Mouse (Mus musculus): ENCODE data around the gene Nlgn1. TPM values are rescaled to one million over a fixed set of nuclear protein-coding genes. Genes with fewer than 3 reads are reported as not detected.
A peak's percentile ranks its signal among the peaks of the same experiment; 100 is the strongest.

Nlgn1 gene
- polyA plus RNA-seq, 1 experiment from 2014 or later: 13.4 TPM

DNA sequence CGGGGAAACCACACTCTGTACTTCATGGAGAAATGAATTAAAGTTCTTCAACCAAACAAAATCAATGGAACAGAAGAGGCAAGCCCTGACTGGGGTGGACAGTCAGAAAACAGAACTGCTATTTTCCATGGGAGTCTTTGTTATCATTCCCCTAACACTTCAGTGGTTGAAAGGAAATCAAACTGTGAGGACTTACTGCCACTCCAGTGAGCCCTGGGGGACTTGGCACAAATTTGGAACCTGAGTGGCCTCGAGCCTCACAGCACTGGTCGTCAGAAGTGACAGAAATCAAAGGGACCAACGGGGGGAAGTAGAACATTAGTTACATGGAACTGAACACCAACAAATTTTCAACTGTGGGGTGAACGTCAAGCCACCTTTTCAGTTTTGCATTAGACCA is 34.4 kb downstream of the Nlgn1 start:
- Histone ChIP-seq H3K9me3 (replicated peaks) (no peaks in the 10 kb centered on the region), H3K9ac (no peak overlapping the region), H3K4me3 (no peak overlapping the region), H3K4me1 (no peaks in the 10 kb centered on the region), H3K4me2 (no peak overlapping the region), H3K27me3 (no peaks in the 10 kb centered on the region), H3K36me3 (ENCODE audit: poor library complexity, severe bottlenecking) (no peaks in the 10 kb centered on the region), H3K27ac (no peak overlapping the region)
- no peak for ATAC-seq
- 39% methylated on average over 5 of the region's 5 CpGs for WGBS

DNA sequence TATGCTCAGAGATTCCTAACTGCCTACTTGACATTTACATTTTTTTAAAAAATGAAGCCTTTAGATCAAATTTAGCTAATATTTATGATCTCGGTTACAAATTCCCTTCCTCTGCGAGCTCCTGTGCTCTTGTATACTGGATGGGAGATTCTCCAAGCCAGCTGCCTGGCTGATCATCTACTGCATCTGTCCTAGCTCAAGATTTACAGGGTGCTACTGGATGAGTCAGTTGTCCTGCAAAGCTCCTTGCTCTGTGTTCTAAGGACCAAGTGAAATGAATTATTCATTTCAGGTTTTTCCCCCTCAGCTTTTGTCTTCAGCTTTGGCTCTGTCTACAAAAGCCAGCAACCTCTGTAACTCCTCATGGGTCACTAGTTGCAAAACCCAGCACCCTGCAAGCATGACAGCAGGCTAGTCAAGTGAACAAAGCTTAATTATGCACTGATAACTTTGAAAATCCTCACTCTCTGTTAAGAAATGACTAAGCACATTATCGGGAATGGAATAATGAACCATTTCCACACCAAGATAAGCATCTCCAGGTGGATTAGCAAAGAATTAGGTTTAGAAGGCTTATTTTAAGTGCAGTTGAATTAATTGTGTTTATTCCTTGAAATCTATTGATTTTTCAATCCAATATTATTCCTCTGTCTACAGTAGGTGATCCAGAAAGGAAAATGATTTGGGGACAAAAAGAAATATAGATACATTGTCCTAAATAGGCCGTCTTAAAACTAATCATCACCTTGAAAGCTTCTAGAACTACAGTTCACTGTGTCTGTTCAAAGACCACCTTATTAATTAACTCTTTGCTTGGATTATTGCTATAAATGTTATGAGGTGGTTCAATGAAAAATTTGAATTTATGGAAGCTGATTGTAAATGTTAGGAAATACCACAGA is 61.1 kb downstream of the Nlgn1 start:
- no peak overlapping the region for H3K4me3 ChIP-seq
- no peak overlapping the region for H3K27ac ChIP-seq
- no peaks in the 10 kb centered on the region for H3K27me3 ChIP-seq
- no peaks in the 10 kb centered on the region for H3K36me3 ChIP-seq (ENCODE audit: poor library complexity, severe bottlenecking)
- H3K4me2 ChIP-seq: no peak overlapping the region
- WGBS: 31% methylated on average over 4 of the region's 4 CpGs
- H3K9ac ChIP-seq: no peak overlapping the region
- H3K4me1 ChIP-seq: peaks cover 5% of the 10 kb centered on the region
- no peaks in the 10 kb centered on the region for H3K9me3 ChIP-seq (replicated peaks)
- ATAC-seq: peak; percentile 61; the same call in 1 of the 2 replicates

DNA sequence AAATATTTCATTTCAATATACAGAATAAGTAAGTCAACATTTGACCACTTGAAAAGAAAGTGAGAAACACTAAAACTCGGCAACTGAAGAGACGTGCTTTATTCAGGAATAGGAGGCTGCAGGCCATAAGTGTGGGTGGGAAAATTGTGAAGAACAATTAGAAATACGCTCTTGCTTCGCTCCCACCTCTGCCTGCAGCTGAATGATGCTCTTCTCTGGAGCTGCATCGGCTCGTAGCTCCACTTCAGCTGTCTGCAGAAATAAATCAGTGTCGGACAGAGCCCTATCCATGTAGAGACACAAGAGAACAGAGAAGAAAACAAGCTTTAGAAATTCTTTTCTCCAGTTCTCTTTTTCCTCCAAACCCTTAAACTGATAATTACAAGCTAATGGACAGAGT is 85.7 kb downstream of the Nlgn1 start:
- WGBS: 83% methylated on average over 7 of the region's 7 CpGs
- no peaks in the 10 kb centered on the region for H3K9me3 ChIP-seq (replicated peaks)
- H3K4me1 ChIP-seq: no peaks in the 10 kb centered on the region
- no peaks in the 10 kb centered on the region for H3K36me3 ChIP-seq (ENCODE audit: poor library complexity, severe bottlenecking)
- no peaks in the 10 kb centered on the region for H3K27me3 ChIP-seq
- no peak overlapping the region for H3K27ac ChIP-seq
- H3K9ac ChIP-seq: no peak overlapping the region
- no peak for ATAC-seq
- no peak overlapping the region for H3K4me2 ChIP-seq
- no peak overlapping the region for H3K4me3 ChIP-seq

DNA sequence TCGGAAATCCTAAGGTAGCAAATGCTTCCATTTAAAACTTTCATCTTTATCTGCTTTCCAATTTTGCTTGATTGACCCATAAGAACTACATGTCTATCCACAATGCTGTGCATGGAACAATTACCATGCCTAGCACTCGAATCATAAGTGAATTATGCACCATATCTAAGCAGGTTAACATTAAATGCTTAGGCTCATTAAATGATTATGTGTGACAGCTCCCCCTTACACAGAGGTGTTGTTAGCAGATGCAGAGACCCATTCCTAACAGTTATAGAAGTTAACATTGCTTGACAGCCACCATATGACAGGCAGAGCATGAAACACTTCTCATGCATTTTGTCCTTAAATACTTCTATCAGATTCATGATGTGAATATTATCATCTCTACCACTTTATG is 89.0 kb downstream of the Nlgn1 start:
- H3K4me3 ChIP-seq: no peak overlapping the region
- H3K27ac ChIP-seq: no peak overlapping the region
- no peaks in the 10 kb centered on the region for H3K4me1 ChIP-seq
- H3K27me3 ChIP-seq: no peaks in the 10 kb centered on the region
- 74% methylated on average over 2 of the region's 2 CpGs for WGBS
- H3K36me3 ChIP-seq (ENCODE audit: poor library complexity, severe bottlenecking): no peaks in the 10 kb centered on the region
- ATAC-seq: no peak
- no peaks in the 10 kb centered on the region for H3K9me3 ChIP-seq (replicated peaks)
- no peak overlapping the region for H3K9ac ChIP-seq
- no peak overlapping the region for H3K4me2 ChIP-seq

DNA sequence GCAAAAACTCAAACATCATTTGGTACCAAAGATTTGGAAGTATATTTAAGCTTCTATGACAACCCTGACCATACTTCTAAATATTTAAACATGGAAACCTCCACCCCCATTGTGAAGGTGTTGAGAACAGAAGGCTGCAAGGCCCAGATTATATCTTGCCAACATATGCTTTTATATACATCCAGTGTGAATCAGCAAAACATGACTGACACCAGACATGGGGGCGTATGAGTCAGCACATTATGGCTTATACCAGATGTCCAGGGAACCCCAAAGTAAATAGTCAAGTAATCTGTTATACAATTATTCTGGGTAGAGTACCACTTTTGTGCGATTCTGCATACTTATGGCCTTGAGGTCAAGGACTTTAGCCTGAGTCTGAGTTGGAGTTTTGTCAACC is 102.3 kb downstream of the Nlgn1 start:
- no peaks in the 10 kb centered on the region for H3K27me3 ChIP-seq
- no peak for ATAC-seq
- no peak overlapping the region for H3K4me2 ChIP-seq
- no peak overlapping the region for H3K4me3 ChIP-seq
- H3K9ac ChIP-seq: no peak overlapping the region
- H3K27ac ChIP-seq: no peak overlapping the region
- WGBS: 90% methylated on average over 2 of the region's 2 CpGs
- peaks cover 8% of the 10 kb centered on the region; the same call in 1 of the 2 replicates for H3K4me1 ChIP-seq
- H3K36me3 ChIP-seq (ENCODE audit: poor library complexity, severe bottlenecking): no peaks in the 10 kb centered on the region
- no peaks in the 10 kb centered on the region for H3K9me3 ChIP-seq (replicated peaks)

DNA sequence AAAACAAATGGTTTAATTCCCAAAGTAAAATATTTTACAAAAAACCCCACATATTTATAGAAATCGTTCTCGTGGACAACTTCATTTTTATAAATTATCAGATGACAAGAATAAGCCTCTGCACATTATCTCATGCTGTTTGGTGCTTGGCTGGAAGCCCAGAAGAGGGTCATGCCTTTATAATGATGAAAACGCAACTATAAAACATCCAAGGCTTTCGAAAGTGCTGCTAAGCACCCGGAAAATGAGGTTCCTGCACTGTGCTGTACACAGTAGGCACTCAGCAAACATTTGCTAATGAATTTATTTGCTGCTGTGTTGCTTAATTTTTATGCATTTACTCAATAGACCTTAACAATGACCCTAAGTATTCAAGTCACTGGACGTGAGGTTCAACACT is 103.4 kb downstream of the Nlgn1 start:
- Histone ChIP-seq H3K9me3 (replicated peaks) (no peaks in the 10 kb centered on the region), H3K4me1 (peaks cover 8% of the 10 kb centered on the region; the same call in 1 of the 2 replicates), H3K4me2 (no peak overlapping the region), H3K4me3 (no peak overlapping the region), H3K27me3 (no peaks in the 10 kb centered on the region), H3K36me3 (ENCODE audit: poor library complexity, severe bottlenecking) (no peaks in the 10 kb centered on the region), H3K9ac (no peak overlapping the region), H3K27ac (no peak overlapping the region)
- 50% methylated on average over 6 of the region's 6 CpGs for WGBS
- no peak for ATAC-seq

DNA sequence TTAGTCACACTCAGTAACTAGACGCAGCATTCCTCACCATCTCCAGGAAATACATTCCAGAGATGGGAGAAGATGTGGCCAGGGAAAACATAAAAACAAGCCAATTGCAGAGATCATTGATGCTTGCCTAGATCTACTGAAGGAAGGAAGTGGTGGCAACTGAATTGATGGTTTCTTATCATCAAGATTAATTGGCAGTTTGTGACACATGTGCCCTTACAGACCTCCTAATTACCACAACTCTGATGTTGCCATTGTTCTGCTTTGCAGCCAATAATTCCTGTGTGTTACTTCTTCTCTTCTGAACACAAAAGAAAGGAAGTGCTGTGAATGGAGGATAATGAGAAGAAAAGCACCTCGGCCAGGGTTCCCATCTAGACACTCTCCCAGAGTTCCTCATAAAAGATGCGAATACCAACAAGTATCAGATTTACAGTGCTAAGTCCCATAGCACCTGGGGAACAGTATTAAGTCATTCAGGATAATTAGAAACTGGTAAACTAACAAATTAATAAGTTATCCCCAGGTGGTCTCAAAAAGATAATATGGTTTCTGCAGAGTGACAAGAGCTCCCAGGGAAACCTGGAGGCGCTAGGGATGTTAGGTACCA is 104.0 kb downstream of the Nlgn1 start:
- no peak for ATAC-seq
- H3K4me2 ChIP-seq: no peak overlapping the region
- H3K27ac ChIP-seq: no peak overlapping the region
- H3K4me3 ChIP-seq: no peak overlapping the region
- WGBS: 37% methylated on average over 4 of the region's 4 CpGs
- H3K36me3 ChIP-seq (ENCODE audit: poor library complexity, severe bottlenecking): no peaks in the 10 kb centered on the region
- H3K9me3 ChIP-seq (replicated peaks): no peaks in the 10 kb centered on the region
- H3K4me1 ChIP-seq: peaks cover 8% of the 10 kb centered on the region; the same call in 1 of the 2 replicates
- no peaks in the 10 kb centered on the region for H3K27me3 ChIP-seq
- no peak overlapping the region for H3K9ac ChIP-seq

DNA sequence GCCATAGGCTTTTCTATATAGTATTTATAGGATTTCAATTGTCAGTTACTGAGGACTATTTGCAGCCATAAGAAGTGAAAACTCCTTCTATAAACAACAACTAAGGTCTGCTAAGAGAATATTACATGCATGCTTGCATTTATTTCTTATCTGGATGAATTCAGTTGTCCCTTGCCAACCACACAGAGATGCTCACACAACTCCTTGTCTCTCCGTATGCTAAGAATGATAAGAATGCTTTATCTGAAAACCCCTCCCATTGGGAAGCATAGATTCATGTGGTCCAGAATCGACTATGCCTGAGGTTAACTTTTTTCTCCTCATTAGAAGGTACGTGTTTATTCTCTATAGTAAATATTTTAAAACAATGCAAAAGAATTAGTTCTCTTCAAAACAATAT is 108.8 kb downstream of the Nlgn1 start:
- Histone ChIP-seq H3K27ac (no peak overlapping the region), H3K4me2 (no peak overlapping the region), H3K36me3 (ENCODE audit: poor library complexity, severe bottlenecking) (no peaks in the 10 kb centered on the region), H3K9ac (no peak overlapping the region), H3K4me3 (no peak overlapping the region), H3K4me1 (peaks cover 3% of the 10 kb centered on the region; the same call in 1 of the 2 replicates), H3K9me3 (replicated peaks) (no peaks in the 10 kb centered on the region), H3K27me3 (no peaks in the 10 kb centered on the region)
- no peak for ATAC-seq
- 90% methylated on average over 3 of the region's 3 CpGs for WGBS

DNA sequence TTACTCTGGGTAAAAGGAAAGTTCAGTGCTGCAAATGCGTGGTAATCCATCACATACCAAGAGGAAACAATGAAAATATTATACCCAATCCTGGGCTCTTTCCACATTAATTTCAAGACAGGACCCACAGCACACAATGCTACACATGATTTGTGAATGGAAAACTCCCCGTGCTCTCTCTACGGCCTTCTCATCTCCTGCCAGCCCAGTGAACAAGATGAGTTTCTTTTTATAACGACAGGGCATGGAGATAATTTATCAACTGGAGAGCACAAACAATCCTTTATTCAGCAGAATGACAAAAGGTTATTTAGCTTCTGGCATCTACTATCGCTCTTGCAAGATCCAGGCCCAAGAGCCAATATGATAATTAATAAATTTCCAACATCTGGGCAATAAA is 116.0 kb downstream of the Nlgn1 start:
- Histone ChIP-seq H3K36me3 (ENCODE audit: poor library complexity, severe bottlenecking) (no peaks in the 10 kb centered on the region), H3K4me2 (no peak overlapping the region), H3K9me3 (replicated peaks) (no peaks in the 10 kb centered on the region), H3K4me3 (no peak overlapping the region), H3K27ac (no peak overlapping the region), H3K9ac (no peak overlapping the region), H3K27me3 (no peaks in the 10 kb centered on the region), H3K4me1 (no peaks in the 10 kb centered on the region)
- 60% methylated on average over 5 of the region's 5 CpGs for WGBS
- no peak for ATAC-seq

DNA sequence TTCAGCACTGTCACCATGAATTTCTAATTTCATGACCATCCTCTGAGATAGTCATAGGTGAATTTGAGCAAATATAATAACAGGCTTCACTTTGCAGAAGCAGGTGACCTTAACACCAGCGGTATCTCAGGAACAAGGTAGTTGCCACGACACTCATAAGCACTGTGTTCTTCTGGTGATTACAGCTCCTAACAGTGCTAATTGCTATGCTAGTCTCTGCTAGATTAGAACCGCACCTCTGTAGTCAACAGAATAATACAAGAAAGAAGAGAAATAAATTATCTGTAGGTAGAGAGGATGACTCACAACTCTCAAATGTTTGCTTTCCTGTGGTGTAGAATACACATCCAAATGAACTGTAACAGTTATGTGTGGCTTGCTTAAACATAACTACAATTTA is 129.6 kb downstream of the Nlgn1 start:
- ATAC-seq: no peak

DNA sequence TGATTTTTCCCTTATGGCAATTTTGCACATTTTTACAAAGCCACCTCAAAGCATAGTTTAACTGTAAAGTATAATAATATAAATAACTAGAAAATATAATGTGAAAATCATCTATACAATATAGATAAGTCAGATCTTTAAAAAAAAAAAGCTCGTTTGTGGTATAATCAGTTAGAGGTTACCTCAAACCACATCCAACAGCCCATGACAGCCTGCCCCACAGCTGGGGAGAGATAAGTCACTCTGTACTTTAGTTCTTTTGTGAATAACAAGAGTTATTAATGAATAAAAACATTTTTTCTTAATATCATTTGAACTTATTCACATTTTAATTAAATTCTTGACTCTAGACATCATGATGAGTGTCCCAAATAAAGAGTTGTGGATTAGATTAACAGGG is 130.8 kb downstream of the Nlgn1 start:
- Histone ChIP-seq H3K27ac (no peak overlapping the region), H3K9me3 (replicated peaks) (no peaks in the 10 kb centered on the region), H3K4me2 (no peak overlapping the region), H3K36me3 (ENCODE audit: poor library complexity, severe bottlenecking) (no peaks in the 10 kb centered on the region), H3K27me3 (no peaks in the 10 kb centered on the region), H3K9ac (no peak overlapping the region), H3K4me1 (no peaks in the 10 kb centered on the region), H3K4me3 (no peak overlapping the region)
- WGBS: 52% methylated on average over 1 of the region's 1 CpGs
- no peak for ATAC-seq

More for the DNA sequence above, 129.6 kb downstream of the Nlgn1 start:
- Histone ChIP-seq H3K4me1 (no peaks in the 10 kb centered on the region), H3K27ac (no peak overlapping the region), H3K27me3 (no peaks in the 10 kb centered on the region), H3K36me3 (ENCODE audit: poor library complexity, severe bottlenecking) (no peaks in the 10 kb centered on the region), H3K4me2 (no peak overlapping the region), H3K9me3 (replicated peaks) (no peaks in the 10 kb centered on the region), H3K4me3 (no peak overlapping the region), H3K9ac (no peak overlapping the region)
- 89% methylated on average over 3 of the region's 3 CpGs for WGBS

DNA sequence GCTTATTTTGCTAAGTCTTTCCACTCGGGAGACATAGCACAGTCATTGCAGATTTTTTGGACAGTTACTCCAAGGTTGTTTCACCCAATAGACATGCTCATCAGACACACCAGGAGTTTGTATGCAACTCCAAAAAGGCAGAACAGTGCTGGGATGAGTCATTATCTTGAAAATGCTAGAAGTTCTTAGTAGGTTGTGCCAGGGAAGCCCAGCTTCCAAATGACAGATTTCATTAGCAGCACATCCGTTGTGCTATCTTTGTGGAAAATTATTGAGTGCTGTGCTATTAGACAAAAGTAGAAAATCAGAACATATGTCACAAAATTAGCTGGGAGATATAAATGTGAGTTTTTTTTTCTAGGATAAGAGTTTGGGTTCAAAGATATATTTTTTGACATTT is 137.3 kb downstream of the Nlgn1 start:
- Histone ChIP-seq H3K4me3 (no peak overlapping the region), H3K4me2 (no peak overlapping the region), H3K9me3 (replicated peaks) (no peaks in the 10 kb centered on the region), H3K9ac (no peak overlapping the region), H3K36me3 (ENCODE audit: poor library complexity, severe bottlenecking) (no peaks in the 10 kb centered on the region), H3K4me1 (no peaks in the 10 kb centered on the region), H3K27ac (no peak overlapping the region), H3K27me3 (no peaks in the 10 kb centered on the region)
- 85% methylated on average over 2 of the region's 2 CpGs for WGBS
- no peak for ATAC-seq
